Mouse (Mus musculus) liver, adult 2 months (tissue): Measurements from ENCODE around the gene Col18a1. TPM values are rescaled to one million over a fixed set of nuclear protein-coding genes. Genes with fewer than 3 reads are reported as not detected.

ENCODE experiments used
- DNase-seq: peaks from one replicate; pipeline ENCODE4 v3.0.0-alpha.2; 2011; ENCODE audit warnings: low read depth, low spot score; ENCODE audit errors: extremely low read depth
- H3K27ac ChIP-seq: fragments of 200-500 bp; replicated peaks from 2 replicates; pipeline ENCODE4 v1.5.1; 2012; ENCODE audit warnings: low read depth, mild to moderate bottlenecking, control low read depth, inconsistent platforms, low read length; ENCODE audit not compliant: insufficient read depth
- H3K27me3 ChIP-seq: fragments of 200-500 bp; 2 replicates; pipeline ENCODE4 v1.6.1; 2012; ENCODE audit warnings: mild to moderate bottlenecking, moderate library complexity, low read length, inconsistent platforms; ENCODE audit not compliant: control insufficient read depth, insufficient read depth
- H3K36me3 ChIP-seq: fragments of 200-500 bp; 2 replicates; pipeline ENCODE4 v1.6.1; 2012; ENCODE audit warnings: low read length, inconsistent platforms; ENCODE audit not compliant: control insufficient read depth, insufficient read depth
- H3K4me1 ChIP-seq: fragments of 200-500 bp; 2 replicates; pipeline ENCODE4 v1.6.1; 2011; ENCODE audit warnings: low read length; ENCODE audit not compliant: control insufficient read depth, insufficient read depth
- H3K4me3 ChIP-seq: fragments of 200-500 bp; 2 replicates; pipeline ENCODE4 v1.5.1; 2011; ENCODE audit warnings: low read depth, mild to moderate bottlenecking, control low read depth, low read length, moderate library complexity; ENCODE audit not compliant: insufficient read depth
- H3K79me2 ChIP-seq: fragments of 200-500 bp; 2 replicates; pipeline ENCODE4 v1.6.1; 2012; ENCODE audit warnings: inconsistent platforms, mild to moderate bottlenecking, low read length, moderate library complexity; ENCODE audit not compliant: control insufficient read depth, insufficient read depth
- H3K9ac ChIP-seq: fragments of 200-500 bp; 2 replicates; pipeline ENCODE4 v1.6.1; 2012; ENCODE audit warnings: low read depth, mild to moderate bottlenecking, control low read depth, inconsistent platforms, low read length
- CTCF ChIP-seq: fragments of 200-500 bp; IDR thresholded peaks from 2 replicates; pipeline ENCODE4 v1.5.1; 2011; ENCODE audit warnings: low read depth, low read length, control low read depth
- POLR2A ChIP-seq: fragments of 200-500 bp; IDR thresholded peaks from 2 replicates; pipeline ENCODE4 v1.6.1; 2011; ENCODE audit warnings: low read length, control low read depth; ENCODE audit not compliant: insufficient read depth; ENCODE audit errors: extremely low read depth
- WGBS: fragments of 180-500 bp; shearing (Covaris S2); methylation state at CpG from one replicate; pipeline ENCODE4 v1.1.7; 2018; 5-methylcytosine and 5-hydroxymethylcytosine counted together
- polyA plus RNA-seq: library from polyadenylated mRNA; depleted of rRNA; stranded (reverse); fragments of >200 nt; gene quantifications from 2 replicates; pipeline ENCODE4 v1.2.3, GENCODE M21; 2012
- total RNA-seq: library from RNA; depleted of rRNA; stranded (reverse); fragments of >200 nt; gene quantifications from 2 replicates; pipeline ENCODE4 v1.2.3, GENCODE M21; 2014

The Col18a1 gene
- total and polyA plus RNA-seq, 2 experiments: 260 to 452 TPM

DNA sequence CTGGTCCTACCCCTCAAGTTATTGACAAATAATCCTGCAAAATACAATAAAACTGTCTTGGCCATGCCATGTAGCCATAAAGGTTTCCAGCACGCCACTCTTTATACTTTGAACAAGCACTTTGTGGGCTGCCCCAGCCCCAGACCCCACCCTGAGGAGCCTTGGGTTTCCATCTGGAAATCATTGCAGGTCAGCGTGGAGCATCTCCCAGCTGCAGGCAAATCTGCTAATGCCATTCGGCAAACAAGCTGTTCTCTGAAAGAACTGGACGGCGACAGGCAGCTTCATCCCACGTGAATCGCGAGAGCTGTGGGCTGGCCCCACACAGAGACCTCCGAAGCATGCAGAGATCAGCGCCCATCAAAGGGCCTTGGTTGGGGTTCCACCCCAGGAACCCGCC lies 34.2 kb downstream of the Col18a1 start:
- no peak for DNase-seq
- H3K4me1 ChIP-seq: peaks cover 3% of the 10 kb centered on the region
- no peak overlapping the region for H3K9ac ChIP-seq
- no peaks in the 10 kb centered on the region for H3K27me3 ChIP-seq
- no peak overlapping the region for H3K4me3 ChIP-seq
- TF ChIP-seq POLR2A: no peak
- WGBS: 91% methylated on average over 11 of the region's 11 CpGs
- H3K27ac ChIP-seq: no peak overlapping the region
- no peaks in the 10 kb centered on the region for H3K36me3 ChIP-seq
- H3K79me2 ChIP-seq: no peaks in the 10 kb centered on the region

DNA sequence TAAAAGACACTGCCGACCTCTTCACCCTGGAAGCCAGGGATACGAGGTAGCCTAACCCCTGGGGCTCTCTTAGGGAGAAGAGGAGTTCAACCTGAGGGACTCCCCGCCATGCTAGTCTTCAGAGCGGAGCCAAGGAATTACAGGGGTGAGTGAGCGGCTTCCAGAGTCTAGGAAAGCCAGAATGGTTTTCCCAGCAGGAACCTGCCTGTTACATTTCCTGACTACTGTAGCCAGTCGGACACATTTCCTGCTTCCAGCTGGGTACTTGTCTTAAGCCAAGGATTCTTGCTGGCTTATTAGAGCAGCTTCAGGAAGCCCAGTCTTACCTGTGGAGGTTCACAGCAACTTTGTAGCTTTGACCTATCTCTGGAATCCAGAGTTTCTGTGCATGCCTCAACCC lies 34.8 kb downstream of the Col18a1 start:
- Histone ChIP-seq H3K27ac (no peak overlapping the region), H3K79me2 (no peaks in the 10 kb centered on the region), H3K4me3 (no peak overlapping the region), H3K9ac (no peak overlapping the region), H3K36me3 (no peaks in the 10 kb centered on the region), H3K4me1 (peaks cover 3% of the 10 kb centered on the region), H3K27me3 (no peaks in the 10 kb centered on the region)
- WGBS: 77% methylated on average over 6 of the region's 6 CpGs
- no peak for TF ChIP-seq POLR2A
- no peak for TF ChIP-seq CTCF
- DNase-seq: no peak

DNA sequence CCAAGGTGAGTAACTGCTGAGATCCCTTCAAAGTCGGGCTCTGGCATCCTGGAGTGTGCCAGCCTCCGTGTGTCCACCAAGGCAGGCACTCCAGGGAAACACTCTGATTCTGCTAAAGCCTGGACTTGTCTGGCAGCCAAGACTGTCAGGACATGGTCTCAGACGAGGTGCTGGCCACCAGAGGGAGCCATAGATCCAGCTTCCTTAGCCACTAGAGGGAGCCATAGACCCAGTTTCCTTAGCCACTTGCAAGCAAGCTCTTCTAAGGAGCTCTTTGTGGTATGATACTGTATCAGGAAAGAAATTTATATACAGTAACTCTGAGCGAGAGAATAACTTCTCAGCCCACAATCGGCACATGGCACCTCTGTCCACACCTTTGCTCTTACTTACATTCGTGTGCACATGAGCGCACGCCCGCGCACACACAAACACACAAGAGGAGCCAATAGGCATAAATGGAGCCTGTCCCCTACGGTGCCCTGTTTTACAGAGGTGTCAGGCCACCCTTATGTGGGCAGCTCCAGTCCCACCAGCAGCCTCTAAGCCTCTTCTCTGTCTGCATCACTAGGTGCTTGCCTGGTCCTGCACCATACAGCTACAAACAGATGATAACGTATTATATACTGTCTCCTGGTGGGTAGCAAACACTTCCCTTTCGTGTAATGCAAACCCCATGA lies 35.6 kb downstream of the Col18a1 start:
- WGBS: 50% methylated on average over 13 of the region's 13 CpGs
- Histone ChIP-seq H3K27me3 (no peaks in the 10 kb centered on the region), H3K4me3 (no peak overlapping the region), H3K9ac (no peak overlapping the region), H3K79me2 (no peaks in the 10 kb centered on the region), H3K36me3 (no peaks in the 10 kb centered on the region), H3K27ac (no peak overlapping the region), H3K4me1 (peaks cover 3% of the 10 kb centered on the region)
- TF ChIP-seq POLR2A: no peak
- peak; percentile 100 for TF ChIP-seq CTCF
- DNase-seq: peak; percentile 87

DNA sequence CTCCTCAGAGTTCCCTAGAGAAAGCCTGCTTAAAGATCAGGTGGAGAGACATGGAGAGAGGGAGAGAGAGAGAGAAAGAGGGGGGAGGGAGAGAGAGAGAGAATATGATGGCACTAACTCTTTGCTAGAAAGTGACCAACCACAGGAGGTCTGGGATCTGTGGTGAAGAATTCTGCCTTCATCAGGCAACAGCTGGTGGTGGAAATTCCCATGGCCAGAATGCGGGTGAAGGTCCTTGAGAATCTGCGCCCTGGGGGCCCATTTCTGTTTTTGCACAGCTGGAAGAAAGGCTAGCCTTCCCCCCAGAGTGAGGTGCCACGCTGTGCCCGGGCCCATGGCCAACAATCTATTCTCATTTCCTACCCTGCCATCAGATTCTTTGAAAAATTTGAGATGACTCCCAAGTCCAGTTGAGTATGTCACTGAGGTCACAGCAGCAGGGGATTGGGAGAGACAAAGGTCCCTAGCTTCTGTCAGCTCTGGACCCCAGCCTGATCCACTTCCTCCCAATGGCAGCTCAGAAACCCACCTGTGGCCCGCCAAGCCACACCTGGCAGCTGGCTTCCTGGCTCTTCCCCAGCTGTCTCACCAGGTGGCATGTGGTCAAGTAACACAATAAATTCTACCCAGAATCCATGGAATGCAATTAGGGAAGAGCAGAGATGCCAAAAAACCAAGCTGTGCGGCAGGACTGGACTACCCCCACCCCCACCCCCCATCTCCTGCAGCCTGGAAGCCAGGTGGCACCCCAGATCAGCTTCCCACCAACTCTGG lies 36.5 kb downstream of the Col18a1 start:
- DNase-seq: no peak
- TF ChIP-seq CTCF (no peak), POLR2A (no peak)
- H3K4me3 ChIP-seq: no peak overlapping the region
- H3K4me1 ChIP-seq: peaks cover 9% of the 10 kb centered on the region
- H3K36me3 ChIP-seq: no peaks in the 10 kb centered on the region
- WGBS: 81% methylated on average over 6 of the region's 6 CpGs
- H3K79me2 ChIP-seq: no peaks in the 10 kb centered on the region
- no peak overlapping the region for H3K27ac ChIP-seq
- no peak overlapping the region for H3K9ac ChIP-seq
- H3K27me3 ChIP-seq: no peaks in the 10 kb centered on the region

DNA sequence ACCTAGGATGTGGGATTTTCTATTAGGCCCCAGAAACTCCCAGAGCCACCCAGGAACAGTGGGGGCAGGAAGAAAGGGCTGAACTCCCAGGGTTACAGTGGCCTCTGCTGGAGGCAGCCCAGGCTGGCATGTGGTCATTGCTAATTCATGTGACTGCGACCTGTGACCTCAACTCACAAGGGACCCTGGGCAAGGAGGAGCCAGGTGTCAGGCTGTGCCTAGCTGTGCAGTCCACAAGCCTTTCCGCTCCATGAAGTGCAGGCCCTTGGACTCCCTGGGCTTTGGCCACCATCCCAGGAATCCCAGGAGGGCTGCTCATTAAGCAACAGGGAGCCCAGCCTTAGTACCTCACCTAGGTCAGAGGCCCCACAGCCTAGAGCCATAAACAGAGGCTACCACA lies 38.4 kb downstream of the Col18a1 start:
- H3K9ac ChIP-seq: no peak overlapping the region
- no peaks in the 10 kb centered on the region for H3K27me3 ChIP-seq
- DNase-seq: peak; percentile 83
- TF ChIP-seq CTCF: peak; percentile 91
- TF ChIP-seq POLR2A: no peak
- H3K79me2 ChIP-seq: no peaks in the 10 kb centered on the region
- peaks cover 12% of the 10 kb centered on the region for H3K4me1 ChIP-seq
- H3K36me3 ChIP-seq: no peaks in the 10 kb centered on the region
- 0 out of 2 replicates have a peak overlapping the region, but pooled peaks have one; percentile 1 for H3K27ac ChIP-seq
- H3K4me3 ChIP-seq: no peak overlapping the region
- 26% methylated on average over 2 of the region's 2 CpGs for WGBS

DNA sequence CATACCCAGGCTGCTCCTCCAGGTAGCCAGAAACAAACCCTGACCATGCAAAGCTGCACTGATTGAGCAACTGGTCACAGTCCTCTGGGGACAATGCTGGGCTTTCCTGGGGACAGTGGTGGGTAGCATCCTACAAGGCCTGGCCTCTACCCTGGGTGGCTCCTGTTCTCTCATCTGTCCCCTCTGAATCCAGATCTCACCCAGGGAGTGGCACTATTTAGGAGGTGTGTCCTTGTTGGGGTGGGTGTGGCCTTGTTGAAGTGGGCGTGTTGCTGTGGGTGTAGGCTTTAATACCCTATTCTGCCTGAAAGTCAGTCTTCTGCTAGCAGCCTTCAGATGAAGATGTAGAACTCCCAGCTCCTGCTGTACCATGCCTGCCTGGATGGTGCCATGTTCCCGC lies 39.8 kb downstream of the Col18a1 start:
- peaks cover 12% of the 10 kb centered on the region for H3K4me1 ChIP-seq
- no peaks in the 10 kb centered on the region for H3K27me3 ChIP-seq
- DNase-seq: peak; percentile 54
- no peak overlapping the region for H3K4me3 ChIP-seq
- H3K9ac ChIP-seq: no peak overlapping the region
- no peak overlapping the region for H3K27ac ChIP-seq
- WGBS: 76% methylated on average over 2 of the region's 2 CpGs
- TF ChIP-seq POLR2A (no peak), CTCF (no peak)
- H3K36me3 ChIP-seq: no peaks in the 10 kb centered on the region
- H3K79me2 ChIP-seq: no peaks in the 10 kb centered on the region
